Mouse (Mus musculus): ENCODE measurements around the gene Psmb2.

Psmb2 gene

DNA sequence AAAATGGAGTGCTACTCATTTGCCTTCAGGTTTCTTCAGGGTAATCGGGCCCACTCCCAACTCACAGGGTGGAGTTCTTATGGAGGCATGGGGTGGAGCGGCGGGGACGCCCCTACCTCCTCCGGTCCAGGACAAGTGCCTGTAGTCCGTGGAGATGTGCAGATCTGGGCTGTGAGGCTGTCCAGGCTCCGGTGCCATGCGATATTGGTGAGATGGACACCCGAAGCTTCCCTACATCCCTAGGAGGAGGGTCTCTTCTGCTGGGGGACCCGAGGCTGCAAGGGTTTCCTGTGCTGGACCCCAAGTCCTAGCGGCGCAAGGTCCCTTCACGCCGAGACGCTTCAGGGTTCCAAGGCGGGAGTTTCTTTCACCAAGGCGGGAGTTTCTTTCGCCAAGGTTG is 54.7 kb downstream of the Psmb2 start:
- no peak for DNase-seq (ENCODE audit: extremely low spot score, low read depth, low spot score)

DNA sequence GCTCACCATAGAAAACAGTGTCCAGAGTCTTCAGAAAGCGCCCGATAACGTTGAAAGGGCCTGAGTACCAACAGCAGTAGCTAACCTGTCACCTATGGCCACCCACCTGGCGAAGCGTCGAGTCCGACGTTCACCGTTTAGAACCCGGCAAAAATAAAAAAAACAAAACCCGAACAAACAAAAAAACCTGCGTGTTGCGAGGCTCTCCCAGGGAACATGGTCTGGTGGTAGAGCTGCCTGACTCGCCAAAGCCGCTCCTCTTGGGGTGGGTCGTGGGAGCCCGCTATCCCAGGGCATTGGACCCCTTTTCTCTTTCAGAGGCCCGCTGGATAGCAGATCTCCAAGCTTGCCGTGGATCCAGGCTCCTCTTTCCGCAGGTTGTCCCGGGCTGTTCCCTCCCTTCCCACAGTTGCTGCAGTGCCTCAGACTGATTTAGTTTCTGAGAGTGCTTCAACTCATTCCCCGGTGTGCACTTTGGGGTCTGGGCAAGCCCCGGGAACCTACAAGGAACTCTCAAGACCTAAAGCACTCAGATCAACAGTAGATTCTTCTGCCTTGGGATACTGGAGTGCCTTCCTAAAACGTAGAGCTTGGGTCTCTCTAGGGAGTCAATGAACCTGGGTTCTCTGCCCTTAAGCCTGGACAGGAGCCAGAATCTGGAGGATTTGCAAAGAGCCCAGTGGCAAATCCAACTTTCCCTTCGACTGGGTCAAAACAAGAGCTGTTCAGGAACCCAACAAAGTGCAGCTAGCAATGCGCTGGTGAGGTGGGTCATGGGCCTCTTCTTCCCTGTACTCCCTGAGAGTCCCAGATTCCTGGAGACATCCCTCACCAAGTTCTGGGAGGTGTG is 55.3 kb downstream of the Psmb2 start:
- no peak for DNase-seq (ENCODE audit: extremely low spot score, low read depth, low spot score)

DNA sequence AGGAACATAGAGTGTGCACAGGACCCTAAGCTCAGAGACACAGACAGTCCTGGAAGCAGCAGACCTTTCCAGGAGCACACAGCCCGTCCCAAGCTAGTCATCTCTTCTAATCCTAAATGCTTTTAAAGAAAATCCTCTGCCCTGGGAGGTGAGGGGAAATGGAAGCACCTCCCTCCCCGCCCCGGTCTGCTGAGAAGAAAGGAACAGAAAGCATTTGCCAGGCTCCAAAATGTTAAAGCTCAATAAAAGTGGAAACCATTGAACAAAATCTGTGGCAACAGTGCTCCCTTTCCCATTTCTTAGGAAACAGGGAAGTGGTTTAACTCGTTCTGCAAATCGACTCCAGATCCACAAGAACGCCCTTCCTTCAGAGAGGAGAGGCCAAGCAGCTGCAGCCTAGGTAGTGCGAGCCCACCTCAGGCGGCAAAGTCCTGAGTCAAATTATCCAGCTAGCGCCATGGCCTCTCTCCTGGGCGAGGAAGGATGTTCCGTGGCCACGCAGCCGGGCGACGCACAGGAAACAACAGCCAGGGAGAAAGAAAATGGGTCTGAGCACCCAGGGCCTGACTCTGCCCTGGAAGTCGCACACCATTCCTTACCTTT is 56.7 kb downstream of the Psmb2 start:
- DNase-seq (ENCODE audit: extremely low spot score, low read depth, low spot score): no peak

DNA sequence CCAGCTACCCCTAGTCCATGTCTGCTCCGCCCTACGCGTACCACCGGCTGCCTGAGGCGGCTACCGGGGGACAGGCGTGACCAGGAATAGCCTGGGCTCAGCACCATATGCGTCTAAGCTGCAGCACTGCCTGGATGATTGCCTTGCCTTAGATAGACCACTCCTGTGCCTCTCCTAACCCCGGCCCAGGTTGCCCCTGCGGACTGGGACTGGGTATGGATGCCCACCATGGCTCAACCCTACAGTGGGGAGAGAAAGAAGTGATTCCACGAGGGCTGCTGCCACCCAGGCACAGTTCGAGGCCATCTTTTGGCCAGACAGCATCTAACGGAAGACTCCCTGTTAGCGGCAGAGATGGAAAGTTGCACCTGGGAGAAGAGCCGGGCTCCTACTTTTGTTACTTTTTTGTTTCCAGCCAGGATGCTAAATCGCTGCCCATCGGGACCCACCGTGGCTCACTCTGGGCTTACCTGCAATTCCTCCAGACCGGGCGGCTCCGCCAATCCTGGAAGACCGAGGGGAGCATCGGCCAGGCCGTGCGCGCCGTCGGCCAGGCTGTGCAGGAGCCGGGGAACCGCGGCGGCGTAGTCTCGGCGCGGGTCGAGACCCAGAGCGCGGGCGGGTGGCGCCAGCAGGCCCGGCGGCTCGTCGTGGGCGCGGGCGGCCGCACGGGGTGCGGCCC is 57.4 kb downstream of the Psmb2 start:
- no peak for DNase-seq (ENCODE audit: extremely low spot score, low read depth, low spot score)

DNA sequence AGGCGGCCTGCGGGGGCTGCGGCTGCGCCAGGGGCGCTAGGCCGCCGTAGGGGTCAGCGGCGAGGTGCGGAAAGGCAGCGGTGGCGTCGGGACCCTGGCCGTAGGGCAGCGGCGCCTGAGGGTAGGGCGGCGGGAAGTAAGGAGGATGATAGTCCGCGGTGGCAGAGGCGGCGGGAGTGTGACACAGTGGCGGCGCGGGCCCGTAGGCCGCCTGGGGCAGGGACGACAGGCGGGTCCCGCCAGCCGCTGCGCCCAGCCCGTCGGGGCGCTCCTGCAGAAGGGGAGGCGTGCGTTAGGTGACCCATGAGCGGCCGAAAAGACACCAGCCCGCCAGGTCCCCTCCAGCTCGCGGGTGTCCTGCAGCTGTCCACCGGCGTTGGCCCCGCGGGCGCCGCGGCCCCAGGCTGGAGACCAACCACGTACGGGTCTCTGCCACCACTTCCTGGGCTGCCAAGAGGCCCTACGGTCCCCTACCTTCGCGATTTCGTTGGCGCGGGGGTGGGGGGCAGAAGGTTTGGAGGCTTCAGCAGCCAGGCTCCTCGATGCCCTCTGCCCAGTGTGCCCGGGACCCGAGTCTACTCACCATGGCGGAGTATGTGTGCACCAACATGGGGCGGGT is 58.1 kb downstream of the Psmb2 start:
- DNase-seq (ENCODE audit: extremely low spot score, low read depth, low spot score): no peak

DNA sequence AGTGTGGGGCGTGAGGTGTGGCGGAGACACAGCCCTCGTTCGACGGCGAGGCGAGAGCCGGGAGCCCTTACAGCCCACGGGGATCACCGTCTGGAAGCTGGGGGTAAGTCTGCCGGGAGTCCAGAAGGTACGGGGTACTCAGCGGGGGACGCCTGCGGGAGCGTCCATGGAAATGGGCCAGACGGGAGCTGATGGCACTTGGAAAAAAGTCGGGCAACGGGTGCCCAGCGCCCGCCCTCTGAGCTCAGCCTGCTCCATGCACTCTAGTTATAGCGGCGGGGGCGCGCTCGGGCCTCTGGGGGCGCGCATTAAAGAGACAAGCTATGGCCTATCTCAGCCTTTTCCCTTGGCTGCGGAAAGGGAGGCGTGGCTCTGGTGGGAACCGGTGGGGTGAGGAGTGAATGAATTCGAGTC is 58.6 kb downstream of the Psmb2 start, which contains the start of gene Tfap2e:
Tfap2e (minus strand) TSS at position 240 of the 414 bp plus-strand sequence.
- DNase-seq (ENCODE audit: extremely low spot score, low read depth, low spot score): no peak

DNA sequence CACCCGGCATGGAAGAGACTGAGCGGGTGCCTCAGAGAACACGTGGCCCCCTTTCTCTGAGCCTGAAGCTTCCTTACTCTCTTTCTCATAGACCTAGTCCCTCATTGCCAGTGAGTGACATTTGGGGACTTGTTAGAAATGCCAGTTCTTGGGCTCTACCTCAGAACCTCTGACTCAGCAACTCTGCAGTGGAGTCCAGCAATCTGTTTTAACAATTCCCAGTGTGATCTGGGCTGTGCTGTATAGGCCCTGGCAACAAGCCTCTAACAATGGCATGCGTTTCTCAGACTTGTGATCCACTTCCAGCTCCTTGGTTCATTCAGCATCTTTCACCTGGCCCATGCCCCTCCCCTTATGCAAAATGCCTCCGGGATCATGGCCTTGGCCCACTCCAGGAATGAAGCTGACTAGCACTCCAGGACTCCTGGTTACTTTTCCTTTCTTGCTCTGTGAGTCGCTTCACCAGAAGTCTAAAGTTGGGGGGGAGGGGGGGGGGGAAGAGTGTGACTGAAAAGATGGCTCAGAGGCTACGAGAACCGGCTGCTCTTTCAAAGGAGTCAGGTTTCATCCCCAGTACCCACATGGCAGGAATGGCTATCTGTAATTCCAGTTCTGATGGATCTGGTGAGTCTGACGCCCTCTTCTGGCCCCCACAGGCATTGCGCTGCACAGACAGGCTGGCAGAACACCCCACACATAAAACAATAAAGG is 62.7 kb downstream of the Psmb2 start:
- DNase-seq (ENCODE audit: extremely low spot score, low read depth, low spot score): no peak

DNA sequence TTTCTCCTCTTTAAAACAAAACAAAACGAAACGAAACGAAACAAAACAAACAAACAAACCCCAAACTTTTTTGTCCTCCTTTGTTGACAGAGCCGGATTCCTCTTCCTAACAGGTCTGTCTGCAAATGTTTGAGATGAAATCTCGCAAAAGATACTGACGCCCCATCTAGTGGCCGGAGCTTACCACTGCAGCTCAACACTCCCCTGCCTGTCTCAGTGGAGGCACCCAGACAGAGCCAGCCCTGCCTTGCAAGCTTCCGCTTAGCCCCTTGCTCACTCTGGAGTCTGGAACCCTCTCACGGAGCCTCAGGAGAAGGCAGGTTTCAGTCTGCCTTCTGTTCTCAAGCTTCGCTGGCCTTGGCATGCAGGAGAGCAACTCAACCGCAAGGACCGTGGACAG is 64.0 kb downstream of the Psmb2 start:
- no peak for DNase-seq (ENCODE audit: extremely low spot score, low read depth, low spot score)

DNA sequence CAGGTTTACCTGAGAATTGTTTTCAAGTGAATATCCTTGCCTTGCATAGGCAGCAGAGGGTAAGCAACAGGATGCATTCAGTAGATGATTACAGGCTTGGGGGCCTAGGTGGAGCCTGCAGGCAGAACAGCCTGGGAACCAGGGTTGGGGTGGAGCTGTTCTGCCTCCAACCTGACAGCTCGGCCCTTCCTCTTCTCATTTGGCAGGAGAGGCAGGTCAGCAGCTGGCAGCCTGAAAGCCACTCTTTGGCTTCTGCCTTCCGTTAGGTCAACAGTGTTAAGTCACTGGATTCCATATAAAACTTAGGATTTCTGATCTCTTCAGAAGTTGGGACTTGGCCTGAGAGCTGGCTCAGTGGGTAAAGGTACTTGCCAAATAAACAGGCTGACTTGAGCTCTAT is 65.5 kb downstream of the Psmb2 start:
- no peak for DNase-seq (ENCODE audit: extremely low spot score, low read depth, low spot score)

DNA sequence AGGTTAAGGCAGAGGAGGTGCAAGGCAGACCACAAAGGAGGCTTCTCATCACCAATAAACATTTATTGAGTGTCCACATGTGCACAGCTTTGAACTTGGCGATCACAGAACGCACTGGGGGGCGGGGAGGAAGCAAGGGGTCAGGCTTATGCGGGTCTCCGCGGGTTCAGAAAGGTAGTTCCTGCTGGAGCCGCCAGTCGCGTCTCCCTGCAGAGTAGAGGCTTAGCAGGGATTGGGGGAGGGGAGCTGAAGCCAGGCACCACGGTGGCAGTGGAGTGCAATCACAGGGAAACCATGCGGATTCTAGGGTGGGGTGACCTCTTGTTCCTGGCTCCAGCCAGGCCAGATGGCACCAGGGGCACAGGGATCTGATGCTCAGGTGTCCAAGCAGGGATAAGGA is 66.3 kb downstream of the Psmb2 start:
- no peak for DNase-seq (ENCODE audit: extremely low spot score, low read depth, low spot score)

DNA sequence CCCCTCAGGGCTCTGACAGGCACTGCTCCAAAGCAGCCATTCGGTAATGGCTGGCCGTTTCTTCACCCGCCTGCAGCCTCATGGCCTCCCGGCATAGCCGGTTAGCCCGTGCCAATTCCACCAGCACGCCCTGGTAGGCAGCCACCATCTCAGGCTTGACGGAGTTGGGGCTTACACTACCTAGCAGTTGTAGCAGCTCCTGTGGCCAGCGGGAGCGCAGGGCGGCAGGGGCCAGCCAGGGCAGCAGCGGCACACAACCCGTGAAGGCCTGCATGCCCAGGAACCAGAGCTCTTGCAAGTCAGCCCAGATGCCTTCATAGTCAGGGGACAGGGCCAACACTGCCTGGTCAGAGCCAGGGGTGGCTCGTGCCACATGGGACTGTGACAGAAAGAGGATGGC is 67.4 kb downstream of the Psmb2 start:
- DNase-seq (ENCODE audit: extremely low spot score, low read depth, low spot score): no peak

DNA sequence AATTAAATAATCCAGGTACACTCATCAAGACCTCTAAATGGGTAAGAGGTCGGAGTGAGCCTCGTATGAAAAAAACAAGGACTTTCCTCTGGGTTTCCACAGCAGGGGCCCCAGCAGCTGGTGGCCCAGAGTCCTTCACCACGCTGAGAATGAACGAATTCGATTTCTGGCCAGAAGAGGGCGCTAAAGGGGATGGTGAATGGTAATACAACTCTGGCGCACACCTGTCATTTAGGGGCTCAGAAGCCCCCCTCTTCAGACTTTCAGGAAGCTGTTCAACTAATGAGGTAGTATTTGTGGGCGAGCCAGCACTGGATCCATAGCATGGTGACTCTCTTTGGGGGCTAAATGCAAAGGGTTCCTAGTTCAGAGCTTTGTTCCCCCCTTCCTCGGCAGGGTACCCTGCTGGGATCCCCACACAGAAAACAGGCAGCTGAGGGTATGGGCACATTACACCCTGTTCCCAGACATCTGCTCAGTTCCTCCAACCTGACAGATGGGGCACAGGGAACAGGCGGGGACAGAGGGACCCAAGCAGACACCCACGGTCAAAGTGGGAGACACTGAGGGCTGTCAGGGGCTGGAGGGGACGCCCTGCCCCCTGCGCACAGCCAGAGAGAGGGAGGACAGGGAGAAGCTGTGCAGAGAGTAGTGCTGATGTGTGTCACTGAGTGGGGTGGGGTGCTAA is 68.2 kb downstream of the Psmb2 start:
- DNase-seq (ENCODE audit: extremely low spot score, low read depth, low spot score): no peak

DNA sequence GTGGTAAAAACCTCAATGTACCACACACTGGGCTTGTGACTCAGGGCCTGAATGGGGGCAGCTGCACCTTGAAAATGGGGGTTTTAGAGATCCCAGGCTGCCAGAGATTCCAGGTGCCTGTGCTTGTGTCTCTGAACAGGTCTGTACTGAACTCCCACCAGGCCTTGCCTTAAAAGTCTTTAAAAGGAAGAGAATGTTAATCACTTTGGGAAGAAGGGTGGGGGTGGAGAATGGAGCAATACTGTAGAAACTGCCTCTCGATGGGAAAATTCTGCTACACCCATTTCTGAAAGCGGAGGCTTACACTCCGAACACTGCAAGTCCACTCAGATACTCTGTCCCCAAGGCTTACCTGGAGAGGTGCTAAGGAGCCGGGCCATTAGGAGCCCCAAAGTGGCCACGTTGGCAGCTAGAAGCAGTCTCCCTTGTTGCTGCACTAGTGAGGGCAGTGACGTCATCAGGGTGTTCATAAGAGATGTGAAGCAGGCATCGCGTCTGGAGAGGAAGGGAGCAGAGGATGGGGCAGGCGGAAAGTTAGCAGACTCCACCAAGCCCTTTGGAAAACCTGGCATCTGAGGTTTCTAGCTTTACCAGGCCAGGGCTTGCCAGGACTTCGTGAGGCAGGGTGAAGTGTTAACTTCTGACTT is 68.9 kb downstream of the Psmb2 start:
- DNase-seq (ENCODE audit: extremely low spot score, low read depth, low spot score): no peak

DNA sequence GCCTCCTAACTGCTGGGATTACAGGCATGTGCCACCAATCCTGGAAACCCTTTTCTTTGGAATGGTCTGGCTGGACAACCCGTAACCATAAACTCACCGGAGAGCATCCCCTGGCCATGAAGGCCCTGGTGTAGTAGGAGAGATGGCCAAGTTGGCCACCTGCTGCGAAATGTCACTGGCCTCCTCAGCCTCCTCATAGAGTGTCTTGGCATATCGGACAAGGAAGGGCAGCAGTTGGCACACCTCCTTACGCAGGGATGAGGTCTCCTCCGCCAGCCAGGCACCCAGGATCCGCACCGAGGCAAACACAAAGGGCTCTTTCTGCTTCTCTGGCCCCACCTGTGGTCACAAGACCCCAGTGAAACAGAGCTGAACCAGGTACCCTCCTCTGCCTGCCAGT is 71.0 kb downstream of the Psmb2 start:
- DNase-seq (ENCODE audit: extremely low spot score, low read depth, low spot score): no peak

DNA sequence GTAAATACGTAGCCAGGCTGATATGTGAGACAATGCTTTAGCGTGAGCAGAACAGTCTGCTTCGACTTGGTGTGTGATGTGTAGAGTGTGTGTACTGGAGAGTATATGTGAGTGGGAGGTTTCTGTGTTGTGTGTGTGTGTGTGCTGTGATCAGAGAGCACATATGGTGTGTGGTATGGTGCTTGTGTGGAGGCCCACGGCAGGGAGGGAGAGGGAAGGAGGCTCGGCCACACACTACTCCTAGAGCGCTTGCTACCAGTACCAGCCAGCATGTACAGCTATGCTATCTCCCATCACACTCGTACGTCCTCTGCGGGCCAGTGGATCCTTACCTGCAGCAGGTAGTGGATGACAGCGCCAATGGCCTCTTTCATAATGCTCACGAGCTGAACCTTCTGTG is 72.1 kb downstream of the Psmb2 start:
- DNase-seq (ENCODE audit: extremely low spot score, low read depth, low spot score): no peak

DNA sequence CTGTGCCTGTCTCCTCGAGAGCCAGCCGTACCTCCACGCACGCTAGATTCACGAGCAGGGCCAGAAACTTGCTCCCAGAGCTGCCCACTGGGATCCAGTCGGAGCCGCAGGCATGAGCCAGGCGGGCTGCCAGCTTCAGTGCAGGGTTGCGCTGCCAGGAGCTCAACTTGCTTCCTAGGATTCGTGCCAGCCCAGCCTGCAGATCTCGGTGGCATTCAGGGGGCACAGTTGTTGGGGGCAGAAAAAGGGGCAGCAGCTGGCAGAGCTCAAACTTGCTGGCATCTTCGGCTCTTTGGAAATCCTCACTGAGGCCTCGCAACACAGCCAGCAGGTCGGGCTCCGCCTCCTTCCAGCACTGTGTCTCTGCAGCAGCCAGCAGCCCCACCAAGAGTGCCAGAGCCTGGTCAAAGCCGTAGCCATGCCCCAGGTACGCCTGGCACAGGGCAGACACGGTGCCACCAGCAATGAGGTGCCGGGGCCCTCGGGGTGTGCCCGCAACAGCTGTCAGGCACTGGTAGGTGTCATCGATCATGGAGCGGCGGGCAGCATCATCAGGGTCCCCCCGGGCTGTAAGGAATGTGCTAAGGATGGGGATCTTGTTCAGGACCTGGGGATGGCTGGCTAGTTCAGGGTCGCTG is 72.7 kb downstream of the Psmb2 start:
- DNase-seq (ENCODE audit: extremely low spot score, low read depth, low spot score): no peak

DNA sequence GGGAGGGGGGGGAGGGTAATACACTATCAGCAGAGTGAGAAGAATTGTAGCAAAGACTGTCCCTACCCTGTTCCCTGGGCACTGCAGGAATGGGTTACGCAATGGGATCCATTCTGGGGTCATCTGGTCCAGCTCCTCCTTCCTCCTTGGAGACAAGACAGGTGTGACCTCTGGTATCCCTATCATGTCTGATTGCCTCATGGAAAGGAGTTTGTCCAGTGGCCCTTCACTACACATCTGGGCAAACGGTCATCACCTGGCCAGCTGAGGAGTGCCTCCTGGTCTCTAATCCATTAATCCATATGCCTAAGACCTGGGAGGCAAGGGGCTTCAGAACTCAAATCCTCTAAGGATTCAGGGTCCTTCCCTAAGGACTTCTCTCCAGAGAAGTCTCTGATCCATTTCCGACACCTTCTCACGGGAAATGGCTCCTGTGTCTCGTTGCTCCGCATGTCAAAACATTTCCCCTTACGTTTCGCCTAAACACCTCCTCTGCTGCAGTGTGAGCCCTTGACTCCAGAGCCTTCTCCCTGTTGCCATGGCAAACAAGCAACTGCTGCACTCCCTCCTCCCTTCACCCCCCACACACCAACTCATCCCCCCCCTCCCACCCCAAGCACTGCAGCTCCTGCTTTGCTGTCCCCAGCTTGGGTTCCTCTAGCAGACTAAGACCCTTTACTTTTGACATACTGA is 73.6 kb downstream of the Psmb2 start:
- DNase-seq (ENCODE audit: extremely low spot score, low read depth, low spot score): no peak

DNA sequence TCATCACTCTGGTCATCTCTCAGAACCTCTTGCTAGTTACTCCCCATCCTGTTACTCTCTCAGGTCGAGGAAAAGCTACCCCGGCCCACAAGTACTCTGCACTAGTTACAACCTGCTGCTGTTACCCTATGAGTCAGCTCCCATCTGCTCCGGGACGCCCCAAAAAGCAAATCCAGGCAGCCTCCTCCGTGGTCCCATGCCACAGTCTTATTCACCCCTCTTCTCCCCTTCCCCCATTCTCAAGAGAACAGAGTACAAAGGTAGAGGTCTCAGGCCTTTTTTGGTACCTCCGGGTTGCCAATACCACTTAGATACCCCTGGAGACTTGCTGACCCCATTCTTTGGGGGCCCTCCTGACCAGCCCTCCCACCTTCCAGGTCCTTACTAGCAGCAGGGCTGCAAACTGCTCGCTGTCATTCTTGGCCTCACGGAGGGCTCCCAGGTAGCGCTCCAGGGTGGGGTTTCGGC is 74.2 kb downstream of the Psmb2 start:
- DNase-seq (ENCODE audit: extremely low spot score, low read depth, low spot score): no peak
